Mouse (Mus musculus): ENCODE results near the gene Agap1. TPM values are rescaled to one million over a fixed set of nuclear protein-coding genes. Genes with fewer than 3 reads are reported as not detected.

Gene Agap1
- polyA plus RNA-seq, 1 experiment from 2014 or later = 17.6 TPM

GRCm38 (mm10) chr1:89934316-89935260, 480.0 kb downstream of the Agap1 start:
- 8% methylated on average over 19 of the region's 19 CpGs for WGBS
- H3K36me3 ChIP-seq (ENCODE audit: control insufficient read depth, insufficient read depth, low read length) = no peaks in the 10 kb centered on the region
- peaks cover 69% of the 10 kb centered on the region for H3K27me3 ChIP-seq (ENCODE audit: control insufficient read depth, insufficient read depth, low read length)
- no peaks in the 10 kb centered on the region for H3K9me3 ChIP-seq (ENCODE audit: control insufficient read depth, low read depth, low read length)
- H3K4me2 ChIP-seq (replicated peaks; ENCODE audit: low read depth, low read length) = no peak overlapping the region
- ATAC-seq (ENCODE audit: insufficient number of reproducible peaks, insufficient read depth, low FRiP score, low read depth) = no peak
- H3K9ac ChIP-seq (replicated peaks; ENCODE audit: low read depth, low read length) = no peak overlapping the region
- peaks cover 10% of the 10 kb centered on the region; the same call in 1 of the 2 replicates for H3K4me1 ChIP-seq (ENCODE audit: control insufficient read depth, insufficient read depth, low read length)
- H3K27ac ChIP-seq (ENCODE audit: low read length) = no peak overlapping the region
- no peak overlapping the region for H3K4me3 ChIP-seq (ENCODE audit: low read depth, low read length)

GRCm38 (mm10) chr1:89935493-89936348, 481.1 kb downstream of the Agap1 start:
- no peaks in the 10 kb centered on the region for H3K9me3 ChIP-seq (ENCODE audit: control insufficient read depth, low read depth, low read length)
- H3K4me1 ChIP-seq (ENCODE audit: control insufficient read depth, insufficient read depth, low read length) = peaks cover 5% of the 10 kb centered on the region; the same call in 1 of the 2 replicates
- H3K27ac ChIP-seq (ENCODE audit: low read length) = no peak overlapping the region
- H3K36me3 ChIP-seq (ENCODE audit: control insufficient read depth, insufficient read depth, low read length) = no peaks in the 10 kb centered on the region
- no peak for ATAC-seq (ENCODE audit: insufficient number of reproducible peaks, insufficient read depth, low FRiP score, low read depth)
- H3K4me2 ChIP-seq (replicated peaks; ENCODE audit: low read depth, low read length) = no peak overlapping the region
- peaks cover 69% of the 10 kb centered on the region for H3K27me3 ChIP-seq (ENCODE audit: control insufficient read depth, insufficient read depth, low read length)
- no peak overlapping the region for H3K4me3 ChIP-seq (ENCODE audit: low read depth, low read length)
- no peak overlapping the region for H3K9ac ChIP-seq (replicated peaks; ENCODE audit: low read depth, low read length)
- whole genome bisulfite sequencing = 3% methylated on average over 29 of the region's 29 CpGs

GRCm38 (mm10) chr1:89938884-89939595, 484.4 kb downstream of the Agap1 start:
- H3K36me3 ChIP-seq (ENCODE audit: control insufficient read depth, insufficient read depth, low read length) = no peaks in the 10 kb centered on the region
- no peak overlapping the region for H3K9ac ChIP-seq (replicated peaks; ENCODE audit: low read depth, low read length)
- no peak overlapping the region for H3K4me3 ChIP-seq (ENCODE audit: low read depth, low read length)
- 33% methylated on average over 16 of the region's 16 CpGs for WGBS
- H3K9me3 ChIP-seq (ENCODE audit: control insufficient read depth, low read depth, low read length) = no peaks in the 10 kb centered on the region
- no peak overlapping the region for H3K27ac ChIP-seq (ENCODE audit: low read length)
- peaks cover 53% of the 10 kb centered on the region for H3K27me3 ChIP-seq (ENCODE audit: control insufficient read depth, insufficient read depth, low read length)
- no peak for ATAC-seq (ENCODE audit: insufficient number of reproducible peaks, insufficient read depth, low FRiP score, low read depth)
- no peak overlapping the region for H3K4me2 ChIP-seq (replicated peaks; ENCODE audit: low read depth, low read length)
- H3K4me1 ChIP-seq (ENCODE audit: control insufficient read depth, insufficient read depth, low read length) = no peaks in the 10 kb centered on the region

DNA sequence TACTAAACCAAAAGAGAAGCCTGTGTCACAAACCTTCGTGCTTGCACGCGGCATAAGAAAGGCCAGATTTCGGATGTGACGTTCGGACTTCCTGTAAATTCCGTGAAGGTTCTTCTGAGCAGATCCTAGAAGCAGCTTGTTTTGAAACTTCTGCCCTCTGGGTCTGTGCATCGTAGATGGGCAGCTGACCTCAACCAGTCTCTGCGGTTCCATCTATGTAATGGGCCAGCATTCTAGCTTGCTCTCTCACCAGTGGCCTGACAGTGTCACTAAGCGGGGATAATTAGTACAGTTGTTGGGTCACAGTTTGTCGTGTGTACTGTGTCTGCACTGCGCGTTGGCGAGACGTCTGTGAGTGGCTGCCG, 485.0 kb downstream of the Agap1 start:
- Histone ChIP-seq H3K27ac (ENCODE audit: low read length) (no peak overlapping the region), H3K9ac (replicated peaks; ENCODE audit: low read depth, low read length) (no peak overlapping the region), H3K4me2 (replicated peaks; ENCODE audit: low read depth, low read length) (no peak overlapping the region), H3K36me3 (ENCODE audit: control insufficient read depth, insufficient read depth, low read length) (no peaks in the 10 kb centered on the region), H3K4me1 (ENCODE audit: control insufficient read depth, insufficient read depth, low read length) (no peaks in the 10 kb centered on the region), H3K27me3 (ENCODE audit: control insufficient read depth, insufficient read depth, low read length) (peaks cover 55% of the 10 kb centered on the region), H3K9me3 (ENCODE audit: control insufficient read depth, low read depth, low read length) (no peaks in the 10 kb centered on the region), H3K4me3 (ENCODE audit: low read depth, low read length) (no peak overlapping the region)
- WGBS = 24% methylated on average over 16 of the region's 16 CpGs
- ATAC-seq (ENCODE audit: insufficient number of reproducible peaks, insufficient read depth, low FRiP score, low read depth) = no peak

DNA sequence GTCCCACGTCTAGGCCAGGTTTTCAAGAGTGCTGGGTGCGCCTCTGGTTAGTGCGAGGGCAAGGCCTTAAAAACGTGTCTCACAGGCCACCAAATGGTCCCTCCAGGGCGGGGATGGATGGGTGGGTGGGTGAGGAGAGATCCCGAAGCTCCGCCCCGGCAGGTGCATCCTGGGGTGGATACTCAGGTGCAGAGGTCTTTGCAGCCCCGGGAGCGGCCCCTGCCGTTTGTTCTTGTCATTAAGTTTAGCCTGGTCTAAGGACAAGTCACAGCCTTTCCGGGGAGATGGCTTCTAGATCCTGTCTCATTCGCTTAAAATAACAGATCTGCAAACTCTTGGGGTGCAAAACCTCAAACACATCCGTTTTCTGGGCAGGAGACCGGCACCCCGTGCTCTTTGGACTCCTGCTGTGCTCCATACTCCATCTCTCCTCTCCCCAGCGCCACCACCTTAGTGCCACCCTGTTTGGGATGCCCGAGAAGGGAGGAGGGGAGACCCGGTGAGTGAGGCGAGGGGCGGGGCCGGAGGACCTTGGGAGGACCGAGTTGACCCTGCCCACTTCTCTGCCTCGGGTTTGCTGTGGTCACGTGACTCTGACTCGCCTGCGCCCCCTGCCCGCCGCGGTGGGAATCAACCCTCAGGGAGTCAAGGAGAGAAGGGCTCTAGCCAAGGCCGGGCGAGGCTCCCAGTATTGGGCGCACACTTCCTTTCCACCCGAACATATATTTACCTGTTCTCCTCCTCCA, 485.5 kb downstream of the Agap1 start:
- H3K4me3 ChIP-seq (ENCODE audit: low read depth, low read length) = no peak overlapping the region
- no peaks in the 10 kb centered on the region for H3K4me1 ChIP-seq (ENCODE audit: control insufficient read depth, insufficient read depth, low read length)
- ATAC-seq (ENCODE audit: insufficient number of reproducible peaks, insufficient read depth, low FRiP score, low read depth) = peak; percentile 72
- no peaks in the 10 kb centered on the region for H3K36me3 ChIP-seq (ENCODE audit: control insufficient read depth, insufficient read depth, low read length)
- 3% methylated on average over 34 of the region's 34 CpGs for WGBS
- H3K27ac ChIP-seq (ENCODE audit: low read length) = no peak overlapping the region
- H3K9ac ChIP-seq (replicated peaks; ENCODE audit: low read depth, low read length) = no peak overlapping the region
- H3K4me2 ChIP-seq (replicated peaks; ENCODE audit: low read depth, low read length) = peak overlapping the region; percentile 11; the same call in 1 of the 2 replicates
- H3K9me3 ChIP-seq (ENCODE audit: control insufficient read depth, low read depth, low read length) = no peaks in the 10 kb centered on the region
- H3K27me3 ChIP-seq (ENCODE audit: control insufficient read depth, insufficient read depth, low read length) = peaks cover 55% of the 10 kb centered on the region

DNA sequence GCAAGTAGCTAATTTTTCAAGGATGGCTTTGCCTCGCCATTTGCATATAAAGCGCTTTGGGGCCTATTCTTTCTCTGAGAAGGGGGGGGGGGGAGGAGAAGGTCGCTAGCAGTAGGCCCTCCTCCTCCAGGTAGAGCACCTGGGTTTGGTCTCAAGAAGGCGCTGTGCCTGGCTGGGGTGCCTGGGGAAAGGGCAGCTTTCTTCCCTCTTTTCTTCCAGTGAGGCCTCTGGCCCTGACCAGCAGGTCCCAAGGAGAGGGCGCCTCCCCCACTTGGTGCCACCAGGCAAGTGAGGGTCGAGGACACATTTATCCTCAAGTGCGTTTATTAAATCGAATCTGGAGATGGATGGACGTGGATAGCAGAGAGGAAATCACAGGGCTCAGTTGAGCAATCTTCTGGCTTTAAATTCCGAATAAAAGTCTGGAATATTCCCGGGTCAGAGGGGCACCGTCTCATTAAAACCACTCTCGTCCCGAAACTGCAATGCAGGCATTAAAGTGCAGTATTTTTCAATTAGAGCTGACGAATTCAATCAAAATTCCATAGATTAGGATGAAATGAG, 486.4 kb downstream of the Agap1 start:
- H3K4me1 ChIP-seq (ENCODE audit: control insufficient read depth, insufficient read depth, low read length) = no peaks in the 10 kb centered on the region
- H3K9me3 ChIP-seq (ENCODE audit: control insufficient read depth, low read depth, low read length) = no peaks in the 10 kb centered on the region
- WGBS = 16% methylated on average over 15 of the region's 15 CpGs
- H3K4me2 ChIP-seq (replicated peaks; ENCODE audit: low read depth, low read length) = no peak overlapping the region
- H3K36me3 ChIP-seq (ENCODE audit: control insufficient read depth, insufficient read depth, low read length) = no peaks in the 10 kb centered on the region
- no peak for ATAC-seq (ENCODE audit: insufficient number of reproducible peaks, insufficient read depth, low FRiP score, low read depth)
- H3K27me3 ChIP-seq (ENCODE audit: control insufficient read depth, insufficient read depth, low read length) = peaks cover 52% of the 10 kb centered on the region
- H3K4me3 ChIP-seq (ENCODE audit: low read depth, low read length) = no peak overlapping the region
- no peak overlapping the region for H3K27ac ChIP-seq (ENCODE audit: low read length)
- H3K9ac ChIP-seq (replicated peaks; ENCODE audit: low read depth, low read length) = no peak overlapping the region

- Histone ChIP-seq H3K27me3 (ENCODE audit: control insufficient read depth, insufficient read depth, low read length) (peaks cover 46% of the 10 kb centered on the region), H3K9ac (replicated peaks; ENCODE audit: low read depth, low read length) (no peak overlapping the region), H3K4me1 (ENCODE audit: control insufficient read depth, insufficient read depth, low read length) (no peaks in the 10 kb centered on the region), H3K4me3 (ENCODE audit: low read depth, low read length) (no peak overlapping the region; the same call in 1 of the 2 replicates), H3K9me3 (ENCODE audit: control insufficient read depth, low read depth, low read length) (no peaks in the 10 kb centered on the region), H3K36me3 (ENCODE audit: control insufficient read depth, insufficient read depth, low read length) (no peaks in the 10 kb centered on the region), H3K4me2 (replicated peaks; ENCODE audit: low read depth, low read length) (peak overlapping the region; percentile 0; the same call in 1 of the 2 replicates), H3K27ac (ENCODE audit: low read length) (no peak overlapping the region)
- WGBS = 1% methylated on average over 40 of the region's 40 CpGs
- no peak for ATAC-seq (ENCODE audit: insufficient number of reproducible peaks, insufficient read depth, low FRiP score, low read depth)
Measured at GRCm38 (mm10) chr1:89941701-89942381, 487.2 kb downstream of the Agap1 start.

Measured in stomach, embryonic 14.5 days (tissue).